Mouse (Mus musculus): Measurements from ENCODE around the gene Tnip1. TPM values are rescaled to one million over a fixed set of nuclear protein-coding genes. Genes with fewer than 3 reads are reported as not detected.
A peak's percentile ranks its signal among the peaks of the same experiment; 100 is the strongest.

The Tnip1 gene
- polyA plus RNA-seq, 1 experiment from 2014 or later: 9.9 TPM

- no peak for ATAC-seq (ENCODE audit: low FRiP score)
- Histone ChIP-seq H3K9me3 (ENCODE audit: control insufficient read depth, low read length) (no peaks in the 10 kb centered on the region), H3K4me1 (ENCODE audit: control insufficient read depth, insufficient read depth, low read length) (no peaks in the 10 kb centered on the region), H3K36me3 (ENCODE audit: control insufficient read depth, insufficient read depth, low read length) (no peaks in the 10 kb centered on the region; the same call in 1 of the 2 replicates), H3K9ac (ENCODE audit: low read length) (no peak overlapping the region), H3K27ac (ENCODE audit: low read depth, low read length) (no peak overlapping the region), H3K4me2 (no peak overlapping the region), H3K27me3 (ENCODE audit: control insufficient read depth, insufficient read depth, low read length) (no peaks in the 10 kb centered on the region), H3K4me3 (ENCODE audit: low read depth, low read length) (no peak overlapping the region)
- no peak for DNase-seq (ENCODE audit: low spot score, missing footprints)
- 89% methylated on average over 3 of the region's 3 CpGs for WGBS
Measured at GRCm38 (mm10) chr11:54922488-54922887, 40.2 kb downstream of the Tnip1 start.

DNA sequence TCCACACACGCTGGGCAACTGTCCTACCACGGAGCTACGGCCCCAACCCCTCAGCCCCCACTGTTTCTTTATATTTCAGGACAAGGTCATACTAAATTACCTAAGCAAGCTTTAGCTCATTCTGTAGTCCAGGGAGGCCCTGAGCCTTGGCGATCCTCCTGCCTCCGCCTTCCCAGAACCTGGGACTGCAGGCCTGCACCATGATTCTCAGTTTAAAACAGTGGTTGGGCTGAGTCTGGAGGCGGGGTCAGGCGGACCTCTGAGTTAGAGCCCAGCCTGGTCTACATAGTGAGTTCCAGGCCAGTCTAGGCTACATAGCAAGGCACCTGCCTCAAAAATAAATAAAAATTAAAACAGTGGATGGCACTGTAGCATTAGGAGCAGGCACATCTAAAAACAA is 40.9 kb downstream of the Tnip1 start:
- WGBS: 59% methylated on average over 7 of the region's 7 CpGs
- ATAC-seq (ENCODE audit: low FRiP score) (no peak), DNase-seq (ENCODE audit: low spot score, missing footprints) (no peak)
- Histone ChIP-seq H3K9me3 (ENCODE audit: control insufficient read depth, low read length) (no peaks in the 10 kb centered on the region), H3K27me3 (ENCODE audit: control insufficient read depth, insufficient read depth, low read length) (no peaks in the 10 kb centered on the region), H3K4me2 (no peak overlapping the region), H3K4me1 (ENCODE audit: control insufficient read depth, insufficient read depth, low read length) (no peaks in the 10 kb centered on the region), H3K36me3 (ENCODE audit: control insufficient read depth, insufficient read depth, low read length) (no peaks in the 10 kb centered on the region; the same call in 1 of the 2 replicates), H3K9ac (ENCODE audit: low read length) (no peak overlapping the region), H3K4me3 (ENCODE audit: low read depth, low read length) (no peak overlapping the region), H3K27ac (ENCODE audit: low read depth, low read length) (no peak overlapping the region)

DNA sequence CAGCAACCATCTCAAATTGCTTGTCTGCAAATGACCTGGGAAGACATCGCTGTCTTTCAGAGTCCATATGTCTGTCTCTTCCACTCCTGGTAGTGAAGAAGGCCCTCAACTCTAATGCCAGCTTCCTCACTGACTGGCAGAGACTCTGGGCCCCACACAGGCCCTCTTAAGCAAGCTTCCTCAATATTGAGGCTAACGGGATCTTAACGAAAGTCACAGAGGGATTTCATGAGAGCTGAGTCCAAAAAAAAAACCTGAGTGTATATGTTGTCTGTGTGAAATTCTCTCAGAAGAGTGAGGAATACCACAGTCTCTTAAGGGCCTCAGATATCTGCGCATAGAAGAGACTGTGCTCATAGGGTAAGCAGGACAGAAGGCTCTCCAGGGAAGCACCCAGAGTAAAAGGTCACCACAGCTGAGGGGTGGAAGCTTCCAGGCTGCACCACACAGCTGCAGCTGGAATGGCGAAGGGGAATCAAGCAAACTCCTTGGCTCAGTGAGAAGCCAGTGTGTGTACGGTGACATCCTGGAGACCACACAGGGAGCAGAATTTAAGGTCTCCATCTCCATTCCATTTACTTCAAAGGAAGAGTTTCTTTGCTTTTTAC is 41.6 kb downstream of the Tnip1 start:
- Histone ChIP-seq H3K4me2 (no peak overlapping the region), H3K27me3 (ENCODE audit: control insufficient read depth, insufficient read depth, low read length) (no peaks in the 10 kb centered on the region), H3K9me3 (ENCODE audit: control insufficient read depth, low read length) (no peaks in the 10 kb centered on the region), H3K9ac (ENCODE audit: low read length) (no peak overlapping the region), H3K4me3 (ENCODE audit: low read depth, low read length) (no peak overlapping the region), H3K27ac (ENCODE audit: low read depth, low read length) (no peak overlapping the region), H3K36me3 (ENCODE audit: control insufficient read depth, insufficient read depth, low read length) (no peaks in the 10 kb centered on the region; the same call in 1 of the 2 replicates), H3K4me1 (ENCODE audit: control insufficient read depth, insufficient read depth, low read length) (no peaks in the 10 kb centered on the region)
- ATAC-seq (ENCODE audit: low FRiP score) (no peak), DNase-seq (ENCODE audit: low spot score, missing footprints) (no peak)
- WGBS: 77% methylated on average over 6 of the region's 6 CpGs

DNA sequence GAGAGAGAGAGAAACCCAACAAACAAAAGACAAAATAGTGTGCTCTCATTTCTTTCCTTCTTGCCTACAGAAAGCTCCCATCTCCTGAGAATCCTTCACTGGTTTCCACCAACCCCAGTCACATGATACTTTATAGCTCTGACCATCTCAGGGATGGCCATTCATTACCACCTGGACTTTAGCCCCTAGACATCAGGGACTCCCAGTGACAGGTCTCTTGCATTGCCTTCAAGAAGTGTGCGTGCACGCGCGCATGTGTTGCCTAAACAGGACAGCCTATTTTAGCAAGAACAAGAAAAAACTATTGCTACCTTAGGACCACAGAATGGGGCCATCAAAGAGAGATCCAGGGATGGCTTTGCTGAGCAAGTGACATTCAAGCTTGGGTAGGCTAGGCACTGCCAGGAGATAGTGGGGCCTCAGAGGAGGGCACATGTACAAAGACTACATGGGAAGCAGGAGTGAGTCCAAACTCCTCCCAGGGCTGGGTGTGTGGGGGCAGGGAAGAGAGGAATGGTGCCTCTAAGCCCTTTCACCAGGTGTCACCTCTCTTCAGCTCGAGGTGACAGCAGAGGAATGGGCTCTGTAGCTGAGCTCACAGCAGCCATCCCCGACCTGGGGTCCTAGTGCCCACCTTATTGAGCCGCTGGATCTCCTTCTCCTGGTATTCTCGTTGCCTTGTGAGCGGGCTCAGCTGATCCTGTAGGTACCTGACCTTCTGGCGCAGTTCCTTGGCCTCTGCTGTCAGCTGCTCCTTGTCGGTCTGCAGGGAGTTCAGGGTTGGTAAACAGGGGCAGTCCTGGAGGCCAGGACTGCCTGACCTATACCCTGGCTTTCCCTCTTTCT is 42.4 kb downstream of the Tnip1 start:
- DNase-seq (ENCODE audit: low spot score, missing footprints): no peak
- 83% methylated on average over 11 of the region's 11 CpGs for WGBS
- ATAC-seq (ENCODE audit: low FRiP score): no peak
- Histone ChIP-seq H3K9ac (ENCODE audit: low read length) (no peak overlapping the region), H3K27me3 (ENCODE audit: control insufficient read depth, insufficient read depth, low read length) (no peaks in the 10 kb centered on the region), H3K4me2 (no peak overlapping the region), H3K4me1 (ENCODE audit: control insufficient read depth, insufficient read depth, low read length) (no peaks in the 10 kb centered on the region), H3K4me3 (ENCODE audit: low read depth, low read length) (no peak overlapping the region), H3K9me3 (ENCODE audit: control insufficient read depth, low read length) (no peaks in the 10 kb centered on the region), H3K27ac (ENCODE audit: low read depth, low read length) (no peak overlapping the region), H3K36me3 (ENCODE audit: control insufficient read depth, insufficient read depth, low read length) (no peaks in the 10 kb centered on the region; the same call in 1 of the 2 replicates)

DNA sequence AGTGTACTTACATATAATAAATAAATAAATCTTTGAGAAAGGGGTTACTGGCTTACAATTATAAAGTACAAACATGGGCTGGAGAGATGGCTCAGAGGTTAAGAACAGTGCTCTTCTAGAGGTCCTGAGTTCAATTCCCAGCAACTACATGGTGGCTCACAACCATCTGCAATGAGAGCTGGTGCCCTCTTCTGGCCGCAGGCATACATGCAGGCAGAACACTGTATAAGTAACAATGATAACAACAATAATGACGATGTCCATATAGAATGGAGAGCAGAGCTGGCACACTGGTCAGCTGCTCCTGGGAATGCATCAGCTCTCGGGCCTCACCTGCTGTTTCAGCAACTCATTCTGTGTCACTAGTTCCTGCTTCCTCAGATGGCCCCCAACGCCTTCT is 44.4 kb downstream of the Tnip1 start:
- Histone ChIP-seq H3K4me2 (no peak overlapping the region), H3K27me3 (ENCODE audit: control insufficient read depth, insufficient read depth, low read length) (no peaks in the 10 kb centered on the region), H3K4me1 (ENCODE audit: control insufficient read depth, insufficient read depth, low read length) (no peaks in the 10 kb centered on the region), H3K9ac (ENCODE audit: low read length) (no peak overlapping the region), H3K27ac (ENCODE audit: low read depth, low read length) (no peak overlapping the region), H3K9me3 (ENCODE audit: control insufficient read depth, low read length) (no peaks in the 10 kb centered on the region), H3K4me3 (ENCODE audit: low read depth, low read length) (no peak overlapping the region), H3K36me3 (ENCODE audit: control insufficient read depth, insufficient read depth, low read length) (no peaks in the 10 kb centered on the region; the same call in 1 of the 2 replicates)
- ATAC-seq (ENCODE audit: low FRiP score) (no peak), DNase-seq (ENCODE audit: low spot score, missing footprints) (no peak)
- WGBS: 90% methylated on average over 4 of the region's 4 CpGs

- H3K4me3 ChIP-seq (ENCODE audit: low read depth, low read length): no peak overlapping the region
- WGBS: 93% methylated on average over 7 of the region's 7 CpGs
- no peaks in the 10 kb centered on the region for H3K27me3 ChIP-seq (ENCODE audit: control insufficient read depth, insufficient read depth, low read length)
- H3K4me2 ChIP-seq: no peak overlapping the region
- no peaks in the 10 kb centered on the region for H3K4me1 ChIP-seq (ENCODE audit: control insufficient read depth, insufficient read depth, low read length)
- no peak for ATAC-seq (ENCODE audit: low FRiP score)
- H3K9me3 ChIP-seq (ENCODE audit: control insufficient read depth, low read length): no peaks in the 10 kb centered on the region
- DNase-seq (ENCODE audit: low spot score, missing footprints): no peak
- H3K36me3 ChIP-seq (ENCODE audit: control insufficient read depth, insufficient read depth, low read length): no peaks in the 10 kb centered on the region; the same call in 1 of the 2 replicates
- no peak overlapping the region for H3K27ac ChIP-seq (ENCODE audit: low read depth, low read length)
- no peak overlapping the region for H3K9ac ChIP-seq (ENCODE audit: low read length)
Measured at GRCm38 (mm10) chr11:54917461-54917860, 45.3 kb downstream of the Tnip1 start.

- Histone ChIP-seq H3K36me3 (ENCODE audit: control insufficient read depth, insufficient read depth, low read length) (no peaks in the 10 kb centered on the region), H3K9ac (ENCODE audit: low read length) (no peak overlapping the region), H3K4me1 (ENCODE audit: control insufficient read depth, insufficient read depth, low read length) (no peaks in the 10 kb centered on the region), H3K9me3 (ENCODE audit: control insufficient read depth, low read length) (no peaks in the 10 kb centered on the region), H3K4me3 (ENCODE audit: low read depth, low read length) (no peak overlapping the region), H3K27me3 (ENCODE audit: control insufficient read depth, insufficient read depth, low read length) (no peaks in the 10 kb centered on the region), H3K27ac (ENCODE audit: low read depth, low read length) (no peak overlapping the region), H3K4me2 (no peak overlapping the region)
- 93% methylated on average over 5 of the region's 5 CpGs for WGBS
- ATAC-seq (ENCODE audit: low FRiP score): no peak
- DNase-seq (ENCODE audit: low spot score, missing footprints): peak; percentile 61
Measured at GRCm38 (mm10) chr11:54913841-54914240, 48.9 kb downstream of the Tnip1 start.

GRCm38 (mm10) chr11:54912503-54913316 is 50.0 kb downstream of the Tnip1 start:
- no peaks in the 10 kb centered on the region for H3K9me3 ChIP-seq (ENCODE audit: control insufficient read depth, low read length)
- WGBS: 85% methylated on average over 9 of the region's 9 CpGs
- H3K4me1 ChIP-seq (ENCODE audit: control insufficient read depth, insufficient read depth, low read length): no peaks in the 10 kb centered on the region
- no peak for ATAC-seq (ENCODE audit: low FRiP score)
- no peak overlapping the region for H3K4me2 ChIP-seq
- no peak overlapping the region for H3K27ac ChIP-seq (ENCODE audit: low read depth, low read length)
- H3K27me3 ChIP-seq (ENCODE audit: control insufficient read depth, insufficient read depth, low read length): no peaks in the 10 kb centered on the region
- H3K36me3 ChIP-seq (ENCODE audit: control insufficient read depth, insufficient read depth, low read length): 0 out of 2 replicates have a peak, but pooled peaks cover 2% of the 10 kb centered on the region
- H3K4me3 ChIP-seq (ENCODE audit: low read depth, low read length): no peak overlapping the region
- H3K9ac ChIP-seq (ENCODE audit: low read length): no peak overlapping the region
- DNase-seq (ENCODE audit: low spot score, missing footprints): no peak

Data from midbrain, embryonic 11.5 days (tissue).